Mouse (Mus musculus) gastrocnemius, adult 2 months (tissue): ENCODE measurements around the gene Gnb1l. TPM values are rescaled to one million over a fixed set of nuclear protein-coding genes. Genes with fewer than 3 reads are reported as not detected.

ENCODE experiments used
- DNase-seq: peaks from one replicate; pipeline ENCODE4 v3.0.0; 2022
- H3K27ac ChIP-seq: fragments of 200-600 bp; 2 replicates; pipeline ENCODE4 v1.8.1; 2022; ENCODE audit warnings: mild to moderate bottlenecking
- H3K4me3 ChIP-seq: fragments of 200-600 bp; 2 replicates; pipeline ENCODE4 v1.8.1; 2022; ENCODE audit warnings: mild to moderate bottlenecking, moderate library complexity
- CTCF ChIP-seq: fragments of 200-600 bp; IDR thresholded peaks from 2 replicates; pipeline ENCODE4 v1.8.1; 2022; ENCODE audit warnings: antibody characterized with exemption, mild to moderate bottlenecking, moderate library complexity
- intact Hi-C: fragments of 180-260 bp; cut with DNase I; formaldehyde crosslinking; loops from one replicate; pipeline ENCODE4 v1.15.1; 2025
- total RNA-seq, 2 experiments: library from RNA; stranded (reverse); gene quantifications; 2 replicates each; pipeline ENCODE4 v1.2.3; 2021

Gene Gnb1l
- total RNA-seq, 2 experiments from 2014 or later, result 4.0 to 4.4 TPM

DNA sequence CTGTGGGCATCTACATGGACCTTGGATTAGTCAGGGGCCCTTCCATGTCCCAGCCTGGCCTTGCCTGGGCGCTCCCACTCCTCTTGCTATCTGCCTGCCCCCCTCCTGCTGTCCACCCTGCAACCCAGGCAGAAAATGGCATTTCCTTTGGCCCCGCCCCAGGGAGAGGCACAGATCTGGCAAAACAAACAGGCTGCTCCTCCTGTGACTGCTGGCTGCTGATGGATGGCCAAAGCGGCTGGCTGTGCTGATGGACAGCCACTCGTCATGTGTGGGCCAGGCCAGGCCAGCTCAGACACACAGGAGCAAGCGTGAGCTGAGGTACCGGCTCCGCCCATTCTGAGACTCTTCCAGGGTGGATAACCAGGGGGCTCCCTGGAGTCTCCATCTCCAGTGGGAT lies 102.9 kb downstream of the Gnb1l start:
- DNase-seq, result peak; percentile 82
- H3K4me3 ChIP-seq, result no peak overlapping the region
- H3K27ac ChIP-seq, result peak overlapping the region; percentile 88
- no peak for TF ChIP-seq CTCF
- intact Hi-C loops, result no loop called here

DNA sequence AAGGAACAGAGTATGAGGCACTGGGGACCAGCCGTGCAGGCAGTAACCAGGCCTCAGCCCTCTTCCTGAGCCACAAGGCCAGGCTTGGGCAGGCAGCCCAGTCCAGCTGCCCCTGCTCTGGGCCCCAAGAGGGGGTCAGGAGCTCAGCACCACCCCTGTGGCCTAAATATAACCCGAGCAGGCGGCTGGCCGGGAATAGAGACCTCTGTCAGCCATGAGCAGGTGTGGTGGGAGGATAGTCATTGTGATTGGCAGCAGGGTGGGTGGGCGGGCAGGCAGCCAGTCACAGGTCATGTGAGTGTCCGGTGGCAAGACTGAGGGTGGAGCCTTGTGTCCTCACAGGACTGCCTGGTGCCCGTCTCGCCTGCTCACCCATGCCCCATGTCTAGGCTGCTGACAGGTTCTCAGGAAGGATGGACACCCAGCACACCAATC lies 105.8 kb downstream of the Gnb1l start:
- Histone ChIP-seq H3K4me3 (no peak overlapping the region), H3K27ac (peak overlapping the region; percentile 95)
- TF ChIP-seq CTCF, result no peak
- intact Hi-C loops, result no loop called here
- DNase-seq, result peak; percentile 93

DNA sequence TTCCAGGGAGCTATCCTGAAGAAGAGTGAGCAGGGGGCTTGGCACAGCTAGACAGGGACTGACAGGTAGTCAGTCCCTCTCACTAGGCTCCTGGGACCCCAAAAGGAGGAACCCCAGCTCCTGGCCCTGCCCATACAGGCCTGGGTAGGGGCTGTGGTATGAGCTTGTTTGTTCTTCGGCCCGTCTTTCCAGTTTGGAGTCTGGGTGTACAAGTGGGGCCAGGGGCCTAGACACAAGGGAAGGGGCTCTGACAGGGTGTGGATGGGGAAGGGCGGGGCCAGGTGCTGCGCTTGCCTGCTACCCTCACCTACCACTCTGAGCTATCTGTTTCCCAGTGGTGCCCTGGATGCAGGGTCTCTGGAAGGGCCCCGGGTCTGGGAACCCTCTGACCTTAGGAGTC lies 107.2 kb downstream of the Gnb1l start:
- H3K4me3 ChIP-seq, result no peak overlapping the region
- DNase-seq, result no peak
- peak overlapping the region; percentile 95 for H3K27ac ChIP-seq
- TF ChIP-seq CTCF, result no peak
- intact Hi-C loops, result no loop called here

DNA sequence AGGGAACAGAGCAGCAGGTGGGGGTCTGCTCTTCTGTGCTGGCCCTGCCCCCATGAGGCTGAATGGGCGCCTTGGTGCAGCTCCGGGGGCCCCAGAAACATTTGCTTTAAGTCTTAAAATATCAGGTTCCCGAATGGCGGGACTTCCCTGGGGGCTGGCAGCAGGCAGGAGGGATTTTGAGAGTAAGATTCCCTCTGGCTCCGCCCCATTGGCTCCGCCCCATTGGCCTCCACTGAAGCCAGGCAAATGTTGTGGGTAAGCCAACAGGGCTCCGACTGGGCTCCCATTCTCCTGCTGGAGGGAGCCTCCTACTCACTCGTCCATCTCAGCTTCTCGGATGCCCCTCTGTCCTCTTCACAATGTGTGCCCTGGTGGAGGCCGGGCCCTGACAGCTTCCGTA lies 109.7 kb downstream of the Gnb1l start:
- no peak for TF ChIP-seq CTCF
- H3K27ac ChIP-seq, result no peak overlapping the region; the same call in 1 of the 2 replicates
- 0 out of 2 replicates have a peak overlapping the region, but pooled peaks have one; percentile 7 for H3K4me3 ChIP-seq
- DNase-seq, result peak; percentile 75
- intact Hi-C loops, result no loop called here

DNA sequence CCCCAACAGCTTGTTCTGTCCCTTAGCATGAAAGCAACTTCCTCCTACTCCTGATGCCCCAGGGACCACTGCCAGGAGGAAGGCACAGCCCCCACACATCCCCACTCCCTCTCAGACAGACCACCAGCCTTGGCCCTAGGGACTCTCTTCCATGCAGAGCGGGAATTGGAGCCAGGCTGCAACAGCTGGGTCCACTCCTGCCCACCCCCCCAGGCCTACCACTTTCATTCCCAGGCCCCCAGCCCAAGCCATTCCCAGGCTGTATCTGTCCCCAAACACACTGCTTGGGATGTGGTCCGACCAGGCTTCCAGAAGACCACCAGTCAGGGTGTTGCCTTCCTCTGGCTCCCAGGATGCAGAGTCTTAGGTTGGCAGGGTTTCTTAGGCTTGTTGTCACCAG lies 110.6 kb downstream of the Gnb1l start:
- no peak for TF ChIP-seq CTCF
- intact Hi-C loops, result no loop called here
- DNase-seq, result peak; percentile 8
- no peak overlapping the region for H3K27ac ChIP-seq
- no peak overlapping the region for H3K4me3 ChIP-seq

DNA sequence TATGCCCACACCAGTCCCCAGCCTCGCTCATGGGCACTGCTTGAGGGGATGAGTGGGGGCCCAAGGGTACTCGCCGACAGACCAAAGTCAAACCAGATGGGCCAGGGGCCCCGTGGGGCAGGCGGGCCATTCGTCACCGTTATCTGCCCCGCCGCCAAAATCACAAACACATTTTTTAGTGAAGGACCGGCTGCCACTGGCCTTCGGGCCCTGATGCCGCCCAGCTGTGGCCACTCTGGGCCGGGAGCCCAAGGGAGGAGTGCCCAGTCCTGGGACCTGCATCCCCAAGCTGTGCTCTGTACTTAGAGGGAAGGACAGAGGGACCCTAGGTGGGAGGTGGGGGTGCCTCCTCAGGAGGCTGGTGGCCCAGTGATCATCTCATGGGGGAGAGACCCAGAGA lies 113.2 kb downstream of the Gnb1l start:
- H3K27ac ChIP-seq, result no peak overlapping the region
- TF ChIP-seq CTCF, result no peak
- no peak overlapping the region for H3K4me3 ChIP-seq
- intact Hi-C loops, result no loop called here
- DNase-seq, result no peak

DNA sequence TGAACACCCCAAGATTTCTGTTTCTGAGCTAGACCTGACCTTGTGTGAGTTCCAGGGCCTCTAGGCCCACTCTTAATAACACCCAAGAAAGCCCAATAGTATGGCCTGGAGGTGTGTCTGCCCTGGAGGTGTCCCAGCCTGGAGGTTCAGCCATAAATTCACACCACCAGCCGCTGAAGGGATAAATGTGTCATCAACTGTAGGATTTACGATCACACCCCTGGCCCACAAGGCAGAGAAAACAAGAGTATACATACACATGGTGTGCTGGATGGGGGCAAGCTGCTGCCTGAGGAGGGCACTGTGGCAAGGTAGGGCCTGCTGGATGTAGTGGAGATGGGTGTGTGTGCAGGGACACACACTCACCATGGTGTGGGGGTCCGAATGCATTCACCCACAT lies 114.8 kb downstream of the Gnb1l start:
- no peak for DNase-seq
- H3K27ac ChIP-seq, result no peak overlapping the region
- no peak overlapping the region for H3K4me3 ChIP-seq
- TF ChIP-seq CTCF, result no peak
- intact Hi-C loops, result no loop called here

Other genes with a start within 250 kb of the Gnb1l start
- gene Ranbp1, start 250.0 kb upstream of the Gnb1l start, total RNA-seq, result 10 to 100 TPM; 17.9 to 28.5 TPM
- not detected for gene Gm49776, start 240.4 kb upstream of the Gnb1l start, total RNA-seq
- 10 to 100 TPM; 12.1 to 13.0 TPM for gene Dgcr8, start 209.5 kb upstream of the Gnb1l start, total RNA-seq
- 10 to 100 TPM; 41.8 to 59.7 TPM for gene Tango2, start 150.6 kb upstream of the Gnb1l start, total RNA-seq
- gene Arvcf, start 150.5 kb upstream of the Gnb1l start, total RNA-seq, result 1 to 10 TPM; 7.0 to 8.9 TPM
- gene Txnrd2, start 72.3 kb upstream of the Gnb1l start, total RNA-seq, result 10 to 100 TPM; 18.9 to 21.4 TPM
- gene Comt, start 71.9 kb upstream of the Gnb1l start, total RNA-seq, result 10 to 100 TPM; 35.4 to 43.5 TPM
- 1 to 10 TPM; 3.2 to 4.1 TPM for gene Rtl10, start 188 bp downstream of the Gnb1l start, total RNA-seq
- 1 to 10 TPM; 1.2 to 4.7 TPM for gene Tbx1, start 92.0 kb downstream of the Gnb1l start, total RNA-seq
- not detected for gene Gp1bb, start 123.7 kb downstream of the Gnb1l start, total RNA-seq
- 1 to 10 TPM in 1 of 2 experiments, under 1 TPM in 1; 0.61 to 1.1 TPM for gene Gm49601, start 127.7 kb downstream of the Gnb1l start, total RNA-seq
- 1 to 10 TPM; 3.1 to 6.1 TPM for gene Sept5, start 131.2 kb downstream of the Gnb1l start, total RNA-seq